Mouse (Mus musculus) lung, adult 2 months (tissue): ENCODE results near the gene Gm4792.

Experiments used
- CTCF ChIP-seq: fragments of 200-500 bp; IDR thresholded peaks from 2 replicates; pipeline ENCODE4 v1.5.1; 2011; ENCODE audit warnings: mild to moderate bottlenecking, low read length, control low read depth; ENCODE audit not compliant: insufficient read depth
- POLR2A ChIP-seq: fragments of 200-500 bp; IDR thresholded peaks from 2 replicates; pipeline ENCODE4 v1.6.1; 2011; ENCODE audit warnings: low read depth, mild to moderate bottlenecking, control low read depth, low read length, borderline replicate concordance; ENCODE audit errors: extremely low read depth

GRCm38 (mm10) chr10:94347959-94348358 lies 49.5 kb upstream of the Gm4792 start:
- TF ChIP-seq CTCF (no peak), POLR2A (no peak)
